Mouse (Mus musculus): Measurements from ENCODE around the gene Ttyh1. TPM values are rescaled to one million over a fixed set of nuclear protein-coding genes. Genes with fewer than 3 reads are reported as not detected.
"Not testable (repeated sequence)": the region's sequence is repeated elsewhere in the genome, so short reads cannot be mapped to it uniquely, and the experiment has no call there.

Ttyh1 gene
- polyA plus RNA-seq, 1 experiment, result 3.0 TPM

- DNase-seq, result no peak
- Histone ChIP-seq H3K4me1 (ENCODE audit: control insufficient read depth, insufficient read depth, low read length) (peaks cover 3% of the 10 kb centered on the region), H3K4me3 (replicated peaks; ENCODE audit: extremely low read depth, low read depth, low read length) (no peak overlapping the region)
- 79% methylated on average over 5 of the region's 5 CpGs for WGBS
- no peak for TF ChIP-seq CTCF (IDR thresholded peaks at IDR 0.05; ENCODE audit: insufficient read depth, low read length)
- TF ChIP-seq POLR2A (IDR thresholded peaks at IDR 0.05; ENCODE audit: borderline replicate concordance, extremely low read depth, low read depth, low read length), result no peak
Measured at GRCm38 (mm10) chr7:4154356-4154755, 35.1 kb downstream of the Ttyh1 start.

- DNase-seq, result no peak
- WGBS, result 49% methylated on average over 4 of the region's 4 CpGs
- no peak overlapping the region for H3K4me3 ChIP-seq (replicated peaks; ENCODE audit: extremely low read depth, low read depth, low read length)
- TF ChIP-seq CTCF (IDR thresholded peaks at IDR 0.05; ENCODE audit: insufficient read depth, low read length) (no peak), POLR2A (IDR thresholded peaks at IDR 0.05; ENCODE audit: borderline replicate concordance, extremely low read depth, low read depth, low read length) (no peak)
- peaks cover 3% of the 10 kb centered on the region for H3K4me1 ChIP-seq (ENCODE audit: control insufficient read depth, insufficient read depth, low read length)
Measured at GRCm38 (mm10) chr7:4154976-4155375, 35.8 kb downstream of the Ttyh1 start.

- H3K4me3 ChIP-seq (replicated peaks; ENCODE audit: extremely low read depth, low read depth, low read length); H3K4me1 ChIP-seq (ENCODE audit: control insufficient read depth, insufficient read depth, low read length); DNase-seq: not testable (repeated sequence)
- 93% methylated on average over 4 of the region's 4 CpGs for WGBS
Measured at GRCm38 (mm10) chr7:4161596-4161995, 42.4 kb downstream of the Ttyh1 start.

GRCm38 (mm10) chr7:4163571-4164072 is 44.4 kb downstream of the Ttyh1 start:
- peaks cover 5% of the 10 kb centered on the region; the same call in 1 of the 2 replicates for H3K4me1 ChIP-seq (ENCODE audit: control insufficient read depth, insufficient read depth, low read length)
- DNase-seq, result no peak
- peak overlapping the region; percentile 66 for H3K4me3 ChIP-seq (replicated peaks; ENCODE audit: extremely low read depth, low read depth, low read length)
- TF ChIP-seq POLR2A (IDR thresholded peaks at IDR 0.05; ENCODE audit: borderline replicate concordance, extremely low read depth, low read depth, low read length) (no peak), CTCF (IDR thresholded peaks at IDR 0.05; ENCODE audit: insufficient read depth, low read length) (no peak)
- 2% methylated on average over 11 of the region's 11 CpGs for WGBS

GRCm38 (mm10) chr7:4164090-4164910 is 45.1 kb downstream of the Ttyh1 start, which contains the start of gene Cdc42ep5:
Gene Cdc42ep5 (minus strand): TSS chr7:4164860.
- under 1% methylated on average over 19 of the region's 20 CpGs for WGBS
- peak within 1 kb of the TSS; percentile 66 for H3K4me3 ChIP-seq (replicated peaks; ENCODE audit: extremely low read depth, low read depth, low read length)
- peaks cover 5% of the 10 kb centered on the region; the same call in 1 of the 2 replicates for H3K4me1 ChIP-seq (ENCODE audit: control insufficient read depth, insufficient read depth, low read length)
- peak; percentile 49 for DNase-seq
- TF ChIP-seq POLR2A (IDR thresholded peaks at IDR 0.05; ENCODE audit: borderline replicate concordance, extremely low read depth, low read depth, low read length), result no peak
- TF ChIP-seq CTCF (IDR thresholded peaks at IDR 0.05; ENCODE audit: insufficient read depth, low read length), result no peak

GRCm38 (mm10) chr7:4165286-4165685 is 46.1 kb downstream of the Ttyh1 start:
- TF ChIP-seq POLR2A (IDR thresholded peaks at IDR 0.05; ENCODE audit: borderline replicate concordance, extremely low read depth, low read depth, low read length) (no peak), CTCF (IDR thresholded peaks at IDR 0.05; ENCODE audit: insufficient read depth, low read length) (no peak)
- Histone ChIP-seq H3K4me3 (replicated peaks; ENCODE audit: extremely low read depth, low read depth, low read length) (no peak overlapping the region), H3K4me1 (ENCODE audit: control insufficient read depth, insufficient read depth, low read length) (peaks cover 5% of the 10 kb centered on the region; the same call in 1 of the 2 replicates)
- DNase-seq, result no peak
- WGBS, result 22% methylated on average over 3 of the region's 3 CpGs

GRCm38 (mm10) chr7:4167098-4167497 is 47.9 kb downstream of the Ttyh1 start:
- Histone ChIP-seq H3K4me1 (ENCODE audit: control insufficient read depth, insufficient read depth, low read length) (peaks cover 5% of the 10 kb centered on the region; the same call in 1 of the 2 replicates), H3K4me3 (replicated peaks; ENCODE audit: extremely low read depth, low read depth, low read length) (no peak overlapping the region)
- no peak for TF ChIP-seq CTCF (IDR thresholded peaks at IDR 0.05; ENCODE audit: insufficient read depth, low read length)
- no peak for TF ChIP-seq POLR2A (IDR thresholded peaks at IDR 0.05; ENCODE audit: borderline replicate concordance, extremely low read depth, low read depth, low read length)
- no peak for DNase-seq

GRCm38 (mm10) chr7:4170193-4170938 is 51.2 kb downstream of the Ttyh1 start:
- DNase-seq, result no peak
- no peaks in the 10 kb centered on the region for H3K4me1 ChIP-seq (ENCODE audit: control insufficient read depth, insufficient read depth, low read length)
- H3K4me3 ChIP-seq (replicated peaks; ENCODE audit: extremely low read depth, low read depth, low read length), result no peak overlapping the region
- WGBS, result 62% methylated on average over 6 of the region's 6 CpGs
- TF ChIP-seq CTCF (IDR thresholded peaks at IDR 0.05; ENCODE audit: insufficient read depth, low read length) (no peak), POLR2A (IDR thresholded peaks at IDR 0.05; ENCODE audit: borderline replicate concordance, extremely low read depth, low read depth, low read length) (no peak)

- WGBS, result 39% methylated on average over 3 of the region's 3 CpGs
- no peak for TF ChIP-seq CTCF (IDR thresholded peaks at IDR 0.05; ENCODE audit: insufficient read depth, low read length)
- no peak for TF ChIP-seq POLR2A (IDR thresholded peaks at IDR 0.05; ENCODE audit: borderline replicate concordance, extremely low read depth, low read depth, low read length)
- no peak for DNase-seq
- Histone ChIP-seq H3K4me3 (replicated peaks; ENCODE audit: extremely low read depth, low read depth, low read length) (no peak overlapping the region), H3K4me1 (ENCODE audit: control insufficient read depth, insufficient read depth, low read length) (no peaks in the 10 kb centered on the region)
Measured at GRCm38 (mm10) chr7:4178438-4178837, 59.2 kb downstream of the Ttyh1 start.

Other genes starting within 250 kb of the Ttyh1 start
- 2.4 and 5.1 TPM in 2 replicates for gene Gm14548, start 221.3 kb upstream of the Ttyh1 start, polyA plus RNA-seq (2012; rRNA removed)
- 4.0 and 4.3 TPM in 2 replicates for gene Lilra6, start 203.9 kb upstream of the Ttyh1 start, polyA plus RNA-seq (2012; rRNA removed)
- 4.7 and 7.2 TPM in 2 replicates for gene Lair1, start 56.2 kb upstream of the Ttyh1 start, polyA plus RNA-seq (2012; rRNA removed)
- 648 and 958 TPM in 2 replicates for gene Leng8, start 17.6 kb downstream of the Ttyh1 start, polyA plus RNA-seq (2012; rRNA removed)
- gene Leng9, start 31.0 kb downstream of the Ttyh1 start, polyA plus RNA-seq (2012; rRNA removed), result 8.6 and 10.2 TPM in 2 replicates
- gene Cdc42ep5, start 45.5 kb downstream of the Ttyh1 start, polyA plus RNA-seq (2012; rRNA removed), result 46.9 and 51.8 TPM in 2 replicates
- gene Lilra5, start 118.3 kb downstream of the Ttyh1 start, polyA plus RNA-seq (2012; rRNA removed), result 3.1 and 3.3 TPM in 2 replicates
- gene Ncr1, start 218.3 kb downstream of the Ttyh1 start, polyA plus RNA-seq (2012; rRNA removed), result 1.7 and 2.5 TPM in 2 replicates